Mouse (Mus musculus) heart, adult 2 months (tissue): ENCODE measurements around the gene Reps1.

Experiments used
- CTCF ChIP-seq: fragments of 200-600 bp; IDR thresholded peaks from 2 replicates; pipeline ENCODE4 v1.8.1; 2022; ENCODE audit warnings: antibody characterized with exemption, mild to moderate bottlenecking, moderate library complexity
- EP300 ChIP-seq: fragments of 200-500 bp; IDR thresholded peaks from 2 replicates; pipeline ENCODE4 v1.6.1; 2011; ENCODE audit warnings: low read depth, low read length, control low read depth; ENCODE audit not compliant: insufficient read depth
- POLR2A ChIP-seq: fragments of 200-500 bp; IDR thresholded peaks from 2 replicates; pipeline ENCODE4 v1.6.1; 2011; ENCODE audit warnings: mild to moderate bottlenecking, low read depth, low read length, control low read depth; ENCODE audit not compliant: insufficient read depth

- TF ChIP-seq EP300: no peak
- peak; percentile 75 for TF ChIP-seq POLR2A
- peak; percentile 49 for TF ChIP-seq CTCF
Observed at GRCm38 (mm10) chr10:18022741-18023347, 32.8 kb upstream of the Reps1 start, which contains the start of gene Abracl.
